Mouse (Mus musculus) heart, postnatal 14 days (tissue): Measurements from ENCODE around the gene Acbd4. TPM values are rescaled to one million over a fixed set of nuclear protein-coding genes. Genes with fewer than 3 reads are reported as not detected.

Experiments
- DNase-seq, 2 experiments: peaks; one replicate each; pipeline ENCODE4 v3.0.0; 2021 to 2022
- intact Hi-C: fragments of 180-260 bp; cut with DNase I; formaldehyde crosslinking; loops from one replicate; pipeline ENCODE4 v1.15.1; 2025
- long read RNA-seq, 2 experiments: library from polyadenylated mRNA; stranded (forward); transcript quantifications; one replicate each; pipeline ENCODE4 v2.0.0; 2021
- total RNA-seq, 2 experiments: library from RNA; stranded (reverse); gene quantifications; 2 replicates each; pipeline ENCODE4 v1.2.3; 2021

Acbd4 gene
- 10 to 100 TPM; 30.5 to 34.5 TPM for total RNA-seq
- long read RNA-seq, experiment 1, partial matches to known transcripts = 13 of 29 reads
- long read RNA-seq, experiment 1, other reads (novel, unspliced or antisense) = 15 of 29 reads
- long read RNA-seq, experiment 2, partial matches to known transcripts = 6 of 29 reads
- long read RNA-seq, experiment 2, other reads (novel, unspliced or antisense) = 19 of 29 reads

- peak; percentile 86 to 87 for DNase-seq
- intact Hi-C loops = no loop called here
These were observed at the start of gene Acbd4, which contains the start of gene Plcd3 for GRCm38 (mm10) chr11:103101481-103101865. TSS of gene Acbd4 (plus strand) at chr11:103101682. TSS of gene Plcd3 (minus strand) at chr11:103101658.

DNA sequence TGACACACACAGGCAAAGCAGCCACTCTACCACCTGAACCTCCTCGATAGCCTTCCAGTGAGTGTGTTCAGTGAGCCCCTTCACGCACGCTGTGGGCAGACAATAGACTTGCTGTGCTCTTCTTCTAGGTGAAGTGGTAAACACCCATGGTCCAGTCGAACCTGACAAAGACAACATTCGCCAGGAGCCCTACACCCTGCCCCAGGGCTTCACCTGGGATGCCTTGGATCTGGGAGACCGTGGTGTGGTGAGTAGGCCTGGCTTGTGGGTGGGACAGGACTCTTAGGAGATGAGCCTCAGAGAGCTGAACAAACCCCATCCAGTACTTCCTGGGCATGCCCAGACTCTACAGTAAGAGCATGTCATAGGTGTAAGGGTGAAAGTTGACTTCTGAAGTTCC, 49.4 kb upstream of the Acbd4 start:
- intact Hi-C loops = loop anchor here (2.0 kb wide), 1 partner anchor 151 kb away; the partner anchor contains the start of gene Gfap
- no peak for DNase-seq

DNA sequence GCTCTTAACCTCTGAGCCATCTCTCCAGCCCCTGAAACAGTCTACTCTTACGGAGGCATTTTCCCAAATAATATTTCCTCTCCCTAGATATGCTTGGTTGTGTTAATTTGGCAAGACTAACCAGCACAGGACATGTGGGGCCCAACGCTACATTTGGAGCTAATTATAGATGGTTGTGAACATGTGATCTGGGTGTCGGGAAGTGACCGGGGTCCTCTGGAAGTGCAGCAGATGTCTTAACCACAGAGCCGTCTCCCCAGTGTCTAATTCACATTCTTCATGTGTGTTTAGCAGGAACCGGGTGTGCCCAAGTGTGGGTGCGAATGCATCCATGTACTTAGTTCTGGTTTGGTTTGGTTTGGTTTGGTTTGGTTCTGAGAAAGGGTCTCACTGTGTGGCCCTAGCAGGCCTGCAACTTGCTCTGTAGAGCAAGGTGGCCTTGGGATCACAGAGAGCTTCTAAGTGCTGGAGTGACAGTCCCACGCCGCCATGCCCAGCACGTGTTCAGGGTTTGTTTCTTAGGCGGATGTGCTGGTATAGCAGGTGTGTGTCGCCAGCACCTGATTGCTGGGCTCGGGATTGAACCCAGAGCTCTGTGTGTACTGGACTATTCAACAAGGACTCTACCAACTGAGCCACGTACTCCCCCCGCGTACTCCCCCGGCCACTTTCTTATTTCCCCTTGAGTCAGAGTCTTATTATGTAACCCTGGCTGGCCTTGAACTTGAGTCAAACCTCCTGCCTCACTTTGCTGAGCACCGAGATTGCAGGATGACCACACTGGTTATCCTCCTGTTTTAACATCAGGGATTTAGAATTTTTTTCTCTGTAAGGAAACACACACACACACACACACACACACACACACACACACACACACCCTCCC, 48.0 kb upstream of the Acbd4 start:
- intact Hi-C loops = loop anchor here (2.0 kb wide), 2 partner anchors 53 to 153 kb away; partner anchors contain the start of gene Gfap
- DNase-seq = no peak

DNA sequence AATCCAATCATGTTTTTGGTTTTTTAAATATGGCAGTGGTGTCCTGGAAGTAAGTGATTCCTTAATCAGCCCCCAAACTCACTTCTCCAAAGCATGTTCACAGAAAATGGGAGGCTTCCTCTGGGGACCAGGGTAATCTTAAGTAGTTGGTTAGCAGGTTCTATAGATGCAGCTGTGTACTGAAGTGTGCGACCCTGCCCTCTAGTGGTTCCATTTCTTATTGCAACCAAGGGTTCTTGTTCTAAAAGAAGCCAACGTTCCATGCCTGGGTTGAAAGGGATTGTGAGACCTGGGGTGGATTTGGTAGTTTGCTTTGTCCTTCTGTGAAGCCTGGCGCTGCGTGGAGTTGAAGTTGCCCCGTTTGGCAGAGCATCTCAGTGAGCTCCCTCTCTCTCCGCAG, 46.7 kb upstream of the Acbd4 start:
- intact Hi-C loops = loop anchor here (2.0 kb wide), 1 partner anchor 54 kb away; no protein-coding TSS in a partner anchor
- DNase-seq = peak; percentile 76 to 86

- DNase-seq = no peak
- intact Hi-C loops = no loop called here
These were observed 44.8 kb upstream of the Acbd4 start for GRCm38 (mm10) chr11:103056636-103057035.

DNA sequence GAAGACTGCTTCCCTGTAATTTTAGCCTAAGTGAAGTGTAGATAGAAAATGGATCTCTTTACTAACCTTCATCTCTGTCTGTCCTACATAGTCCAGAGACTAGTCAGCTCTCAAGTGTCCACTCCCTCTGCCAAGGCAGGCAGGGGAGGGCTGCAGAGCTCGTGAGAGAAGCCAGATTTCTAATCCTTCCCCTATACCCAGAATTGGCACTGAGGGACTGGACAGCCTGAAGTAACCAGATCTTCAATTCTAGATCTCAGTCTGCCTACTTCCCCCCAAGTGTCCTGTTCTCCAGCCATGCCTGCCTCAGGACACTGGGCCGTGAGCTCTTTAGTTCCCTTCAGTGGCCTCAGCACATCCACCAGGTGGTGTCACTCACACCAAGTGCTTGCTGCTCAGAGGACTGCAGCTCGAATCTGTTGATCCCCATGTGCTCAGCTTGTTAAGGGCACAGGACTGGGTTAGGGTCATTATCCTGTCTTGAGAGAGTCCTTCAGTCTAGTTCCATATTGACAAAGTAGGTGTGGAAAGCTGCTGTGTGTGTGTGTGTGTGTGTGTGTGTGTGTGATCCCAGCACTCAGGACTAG, 42.9 kb upstream of the Acbd4 start:
- intact Hi-C loops = no loop called here
- DNase-seq = no peak

DNA sequence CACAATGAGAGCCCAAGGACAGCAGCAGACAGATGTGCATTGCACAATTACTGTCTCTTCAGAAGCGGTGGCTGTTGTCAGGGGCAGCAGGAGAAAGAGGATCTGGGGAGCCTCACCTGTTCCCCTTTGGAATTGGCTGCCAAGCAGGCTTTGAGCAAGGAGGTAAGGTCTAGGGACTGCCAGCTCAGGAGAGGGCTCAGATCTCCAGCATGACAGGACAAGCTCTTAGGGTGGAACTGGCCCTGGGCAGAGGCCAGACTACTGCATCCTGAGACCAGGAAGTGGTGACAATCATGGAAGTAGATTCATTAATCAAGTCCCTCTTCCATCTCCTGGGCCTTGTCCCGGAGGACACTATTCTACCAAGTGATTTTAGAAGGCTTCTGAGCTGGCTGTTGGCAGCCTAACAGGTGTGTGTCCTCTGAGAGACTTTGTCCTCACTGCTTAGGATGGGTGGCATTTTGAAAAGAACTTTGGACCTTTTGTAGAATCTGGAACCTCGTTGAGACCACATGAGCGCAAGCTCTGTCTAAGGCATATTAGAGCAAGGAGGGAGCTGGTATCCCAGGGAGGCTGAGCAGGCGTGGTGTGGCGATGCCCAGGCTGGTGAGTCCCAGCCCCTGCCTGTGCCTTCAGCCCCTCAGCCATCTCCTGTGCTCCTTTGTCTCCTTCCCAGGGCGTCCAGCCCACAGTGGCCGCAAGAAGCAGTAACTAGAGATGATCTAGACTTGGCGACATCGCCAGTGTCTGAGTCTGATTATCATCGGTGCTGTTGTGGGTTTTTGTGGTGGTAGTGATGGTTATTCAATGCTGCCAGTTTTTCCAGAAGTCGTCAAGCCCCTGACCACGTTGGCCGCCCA, 35.1 kb upstream of the Acbd4 start:
- intact Hi-C loops = no loop called here
- no peak for DNase-seq

- intact Hi-C loops = no loop called here
- DNase-seq = no peak
These were observed 34.5 kb upstream of the Acbd4 start for GRCm38 (mm10) chr11:103067051-103067361.

- intact Hi-C loops = no loop called here
- DNase-seq = peak; percentile 66 to 74
These were observed 34.0 kb upstream of the Acbd4 start for GRCm38 (mm10) chr11:103067457-103068001.

DNA sequence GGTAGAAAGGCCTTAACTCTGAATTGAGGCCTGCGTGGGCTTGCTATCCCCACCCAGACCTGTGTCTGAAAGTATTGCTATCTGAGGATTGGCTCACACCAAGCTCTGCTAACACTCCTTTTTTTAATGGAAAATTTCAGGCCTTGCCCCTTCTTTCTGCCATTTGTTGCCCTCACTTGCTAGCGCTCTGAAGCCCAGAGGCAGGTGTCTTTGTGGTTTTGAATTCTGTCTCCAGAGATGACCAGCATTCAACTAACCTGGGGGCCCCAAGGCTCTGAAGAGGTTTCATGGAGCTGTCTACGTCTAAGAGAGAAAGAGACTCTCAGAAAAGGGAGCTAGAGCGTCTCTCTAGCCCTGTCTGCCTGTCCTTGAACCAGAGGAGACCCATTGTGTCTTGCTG, 33.2 kb upstream of the Acbd4 start:
- intact Hi-C loops = no loop called here
- no peak for DNase-seq

GRCm38 (mm10) chr11:103068884-103069283, 32.6 kb upstream of the Acbd4 start:
- DNase-seq = no peak
- intact Hi-C loops = no loop called here

GRCm38 (mm10) chr11:103069731-103070130, 31.8 kb upstream of the Acbd4 start:
- intact Hi-C loops = no loop called here
- no peak for DNase-seq

- intact Hi-C loops = no loop called here
- no peak for DNase-seq
These were observed 31.1 kb upstream of the Acbd4 start for GRCm38 (mm10) chr11:103070322-103070880.

DNA sequence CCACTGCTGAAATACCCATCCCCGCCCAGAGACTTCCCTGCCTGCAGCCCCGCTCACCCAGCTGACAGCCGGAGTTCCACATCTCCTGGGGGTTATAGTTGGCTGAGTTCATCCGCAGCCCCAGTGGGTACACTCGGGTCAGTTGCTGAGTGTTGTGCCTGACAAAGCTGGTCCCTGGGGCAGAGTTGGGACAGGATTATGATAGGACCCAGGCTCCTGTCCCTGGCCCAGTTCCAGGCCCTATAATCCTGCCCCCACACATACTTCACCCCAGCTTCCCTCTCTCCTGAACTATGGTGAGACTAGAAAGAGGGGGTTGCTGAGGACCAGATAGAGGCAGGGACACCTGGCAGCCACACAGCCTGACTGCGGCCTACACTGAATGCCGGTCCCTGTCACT, 27.8 kb upstream of the Acbd4 start:
- intact Hi-C loops = no loop called here
- no peak for DNase-seq

DNA sequence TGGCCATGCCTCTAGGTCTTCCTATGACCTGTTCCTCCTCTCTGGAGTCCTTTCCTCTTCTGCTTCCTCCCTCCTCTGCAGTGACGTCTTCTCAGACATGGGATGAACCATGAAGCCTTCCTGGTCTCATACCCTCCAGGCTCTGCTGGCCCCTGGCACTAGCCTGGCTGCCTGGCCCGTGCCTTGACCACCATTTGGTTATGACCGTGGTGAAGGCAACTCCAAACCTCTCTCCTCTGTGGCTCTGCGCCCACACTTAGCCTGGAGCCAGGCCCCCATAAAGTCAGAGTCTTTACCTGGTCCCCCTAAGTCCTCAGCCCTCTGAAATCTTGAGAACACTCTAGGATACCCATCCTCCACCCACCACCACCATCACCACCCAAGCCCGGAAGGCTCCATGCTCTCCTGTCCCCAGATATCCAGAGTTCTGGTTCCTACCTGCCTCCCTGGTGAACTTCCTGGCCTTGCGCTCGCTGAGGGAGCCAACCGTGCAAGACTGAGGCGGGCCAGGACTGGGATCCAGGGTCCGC, 27.3 kb upstream of the Acbd4 start:
- intact Hi-C loops = no loop called here

DNA sequence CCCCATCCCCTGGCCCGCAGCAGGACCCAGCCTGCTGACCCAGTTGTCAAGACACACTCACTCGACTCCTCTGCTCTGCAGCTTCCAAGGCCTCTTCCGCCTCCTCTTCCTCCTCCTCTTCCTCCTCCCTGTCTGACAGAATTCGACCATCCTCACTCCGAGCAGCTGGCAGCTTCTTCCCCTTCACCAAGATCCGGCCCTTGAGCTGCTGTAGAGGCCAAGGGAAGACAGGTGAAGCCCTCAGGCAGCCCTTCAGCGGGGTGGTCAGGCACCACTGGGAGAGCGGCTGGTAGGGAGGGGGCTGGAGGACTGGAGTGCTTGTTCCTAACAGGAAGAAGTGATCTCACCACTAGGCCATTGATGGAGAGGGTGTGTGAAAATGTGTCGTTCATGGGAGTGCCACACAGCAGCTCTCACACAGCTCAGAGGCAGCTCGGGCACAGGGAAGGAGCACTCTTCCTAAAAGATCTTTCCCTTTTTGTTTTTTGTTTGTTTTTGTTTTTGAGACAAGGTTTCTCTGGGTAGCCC, 26.6 kb upstream of the Acbd4 start:
- intact Hi-C loops = no loop called here
- DNase-seq = no peak

More for the DNA sequence above, 27.3 kb upstream of the Acbd4 start:
- DNase-seq = no peak

GRCm38 (mm10) chr11:103076010-103076409, 25.5 kb upstream of the Acbd4 start:
- intact Hi-C loops = no loop called here

DNA sequence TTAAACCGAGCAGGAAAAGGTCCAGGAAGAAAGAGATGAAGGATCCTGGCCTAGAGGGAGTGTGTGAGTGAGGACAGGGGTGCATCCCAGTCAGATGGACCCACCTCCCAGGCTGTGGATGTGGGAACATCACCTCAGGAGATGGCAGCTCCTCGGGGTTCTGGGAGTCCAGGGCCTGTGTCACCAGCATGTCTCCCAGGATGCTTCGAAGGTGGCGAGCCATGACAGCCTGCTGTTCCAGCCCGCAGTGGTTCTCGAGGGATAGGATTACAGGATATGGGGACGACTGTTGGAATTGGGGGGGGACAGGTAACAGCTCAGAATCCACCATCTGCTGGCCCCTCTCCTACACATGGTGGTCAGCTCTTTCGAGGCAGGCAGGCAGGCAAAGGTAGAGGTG, 24.9 kb upstream of the Acbd4 start:
- DNase-seq = no peak
- intact Hi-C loops = no loop called here

More at GRCm38 (mm10) chr11:103076010-103076409, 25.5 kb upstream of the Acbd4 start:
- peak; percentile 67 to 72 for DNase-seq

GRCm38 (mm10) chr11:103078131-103078530, 23.4 kb upstream of the Acbd4 start:
- intact Hi-C loops = no loop called here
- DNase-seq = no peak
